Mouse (Mus musculus): ENCODE data around the gene Ccdc78.

DNA sequence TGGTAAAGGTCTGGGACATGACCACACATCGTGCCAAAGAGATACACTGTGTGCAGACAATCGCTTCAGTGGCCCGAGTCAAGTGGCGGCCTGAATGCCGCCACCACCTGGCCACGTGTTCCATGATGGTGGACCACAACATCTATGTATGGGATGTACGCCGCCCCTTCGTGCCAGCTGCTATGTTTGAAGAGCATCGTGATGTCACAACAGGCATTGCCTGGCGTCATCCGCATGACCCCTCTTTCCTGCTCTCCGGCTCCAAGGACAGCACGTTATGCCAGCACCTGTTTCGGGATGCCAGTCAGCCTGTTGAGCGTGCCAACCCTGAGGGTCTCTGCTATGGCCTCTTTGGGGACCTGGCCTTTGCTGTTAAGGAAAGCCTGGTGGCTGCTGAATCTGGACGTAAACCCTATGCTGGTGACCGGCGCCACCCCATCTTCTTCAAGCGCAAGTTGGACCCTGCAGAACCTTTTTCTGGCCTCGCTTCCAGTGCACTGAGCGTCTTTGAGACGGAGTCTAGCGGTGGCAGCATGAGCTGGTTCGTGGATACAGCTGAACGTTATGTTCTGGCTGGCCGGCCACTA is 39.7 kb downstream of the Ccdc78 start:
- no peak for TF ChIP-seq EP300 (IDR thresholded peaks at IDR 0.05; ENCODE audit: insufficient read depth, low read depth, low read length)
- TF ChIP-seq CTCF (IDR thresholded peaks at IDR 0.05; ENCODE audit: low read depth, low read length): no peak
- TF ChIP-seq POLR2A (IDR thresholded peaks at IDR 0.05; ENCODE audit: insufficient read depth, low read length): no peak
